Mouse (Mus musculus): Measurements from ENCODE around the gene Acap3. TPM values are rescaled to one million over a fixed set of nuclear protein-coding genes. Genes with fewer than 3 reads are reported as not detected.

Gene Acap3
- polyA plus RNA-seq, 1 experiment from 2014 or later, result 15.5 TPM

- ATAC-seq (ENCODE audit: low FRiP score, low TSS enrichment), result no peak
- WGBS, result 74% methylated on average over 2 of the region's 2 CpGs
Observed at GRCm38 (mm10) chr4:155851951-155852411, 39.6 kb upstream of the Acap3 start.

GRCm38 (mm10) chr4:155853421-155853820 is 38.2 kb upstream of the Acap3 start:
- ATAC-seq (ENCODE audit: low FRiP score, low TSS enrichment), result no peak
- peaks cover 8% of the 10 kb centered on the region for H3K4me1 ChIP-seq (ENCODE audit: control insufficient read depth, insufficient read depth, low read length)
- 88% methylated on average over 9 of the region's 9 CpGs for WGBS
- no peak overlapping the region for H3K4me3 ChIP-seq (ENCODE audit: low read length)
- H3K9ac ChIP-seq (ENCODE audit: low read depth, low read length), result no peak overlapping the region
- no peaks in the 10 kb centered on the region for H3K27me3 ChIP-seq (ENCODE audit: control insufficient read depth, insufficient read depth, low read length)
- no peaks in the 10 kb centered on the region for H3K9me3 ChIP-seq (ENCODE audit: control insufficient read depth, low read length)
- H3K36me3 ChIP-seq (ENCODE audit: control insufficient read depth, insufficient read depth, low read length), result peaks cover 37% of the 10 kb centered on the region
- no peak overlapping the region for H3K4me2 ChIP-seq (replicated peaks; ENCODE audit: low read depth, low read length)
- H3K27ac ChIP-seq (ENCODE audit: low read depth, low read length), result no peak overlapping the region

More at GRCm38 (mm10) chr4:155851951-155852411, 39.6 kb upstream of the Acap3 start:
- Histone ChIP-seq H3K4me1 (ENCODE audit: control insufficient read depth, insufficient read depth, low read length) (peaks cover 13% of the 10 kb centered on the region), H3K36me3 (ENCODE audit: control insufficient read depth, insufficient read depth, low read length) (peaks cover 26% of the 10 kb centered on the region), H3K9ac (ENCODE audit: low read depth, low read length) (no peak overlapping the region), H3K4me3 (ENCODE audit: low read length) (no peak overlapping the region), H3K9me3 (ENCODE audit: control insufficient read depth, low read length) (no peaks in the 10 kb centered on the region), H3K27ac (ENCODE audit: low read depth, low read length) (no peak overlapping the region), H3K4me2 (replicated peaks; ENCODE audit: low read depth, low read length) (no peak overlapping the region), H3K27me3 (ENCODE audit: control insufficient read depth, insufficient read depth, low read length) (no peaks in the 10 kb centered on the region)

GRCm38 (mm10) chr4:155854991-155855390 is 36.6 kb upstream of the Acap3 start:
- no peaks in the 10 kb centered on the region for H3K4me1 ChIP-seq (ENCODE audit: control insufficient read depth, insufficient read depth, low read length)
- no peak overlapping the region for H3K27ac ChIP-seq (ENCODE audit: low read depth, low read length)
- H3K4me3 ChIP-seq (ENCODE audit: low read length), result no peak overlapping the region
- no peaks in the 10 kb centered on the region for H3K27me3 ChIP-seq (ENCODE audit: control insufficient read depth, insufficient read depth, low read length)
- no peaks in the 10 kb centered on the region for H3K9me3 ChIP-seq (ENCODE audit: control insufficient read depth, low read length)
- H3K9ac ChIP-seq (ENCODE audit: low read depth, low read length), result no peak overlapping the region
- peaks cover 45% of the 10 kb centered on the region for H3K36me3 ChIP-seq (ENCODE audit: control insufficient read depth, insufficient read depth, low read length)
- 94% methylated on average over 12 of the region's 12 CpGs for WGBS
- H3K4me2 ChIP-seq (replicated peaks; ENCODE audit: low read depth, low read length), result no peak overlapping the region
- no peak for ATAC-seq (ENCODE audit: low FRiP score, low TSS enrichment)

GRCm38 (mm10) chr4:155856071-155856470 is 35.6 kb upstream of the Acap3 start:
- ATAC-seq (ENCODE audit: low FRiP score, low TSS enrichment), result no peak
- WGBS, result 96% methylated on average over 12 of the region's 12 CpGs
- peaks cover 45% of the 10 kb centered on the region for H3K36me3 ChIP-seq (ENCODE audit: control insufficient read depth, insufficient read depth, low read length)
- no peak overlapping the region for H3K9ac ChIP-seq (ENCODE audit: low read depth, low read length)
- no peak overlapping the region for H3K4me2 ChIP-seq (replicated peaks; ENCODE audit: low read depth, low read length)
- no peaks in the 10 kb centered on the region for H3K4me1 ChIP-seq (ENCODE audit: control insufficient read depth, insufficient read depth, low read length)
- H3K27ac ChIP-seq (ENCODE audit: low read depth, low read length), result no peak overlapping the region
- H3K27me3 ChIP-seq (ENCODE audit: control insufficient read depth, insufficient read depth, low read length), result no peaks in the 10 kb centered on the region
- no peaks in the 10 kb centered on the region for H3K9me3 ChIP-seq (ENCODE audit: control insufficient read depth, low read length)
- no peak overlapping the region for H3K4me3 ChIP-seq (ENCODE audit: low read length)

GRCm38 (mm10) chr4:155856881-155857280 is 34.7 kb upstream of the Acap3 start:
- ATAC-seq (ENCODE audit: low FRiP score, low TSS enrichment), result no peak
- no peak overlapping the region for H3K27ac ChIP-seq (ENCODE audit: low read depth, low read length)
- H3K4me3 ChIP-seq (ENCODE audit: low read length), result no peak overlapping the region
- no peaks in the 10 kb centered on the region for H3K27me3 ChIP-seq (ENCODE audit: control insufficient read depth, insufficient read depth, low read length)
- H3K9ac ChIP-seq (ENCODE audit: low read depth, low read length), result no peak overlapping the region
- H3K36me3 ChIP-seq (ENCODE audit: control insufficient read depth, insufficient read depth, low read length), result peaks cover 45% of the 10 kb centered on the region
- H3K4me1 ChIP-seq (ENCODE audit: control insufficient read depth, insufficient read depth, low read length), result no peaks in the 10 kb centered on the region
- WGBS, result 80% methylated on average over 3 of the region's 3 CpGs
- H3K9me3 ChIP-seq (ENCODE audit: control insufficient read depth, low read length), result no peaks in the 10 kb centered on the region
- no peak overlapping the region for H3K4me2 ChIP-seq (replicated peaks; ENCODE audit: low read depth, low read length)

GRCm38 (mm10) chr4:155859318-155859717 is 32.3 kb upstream of the Acap3 start:
- H3K27ac ChIP-seq (ENCODE audit: low read depth, low read length), result no peak overlapping the region
- H3K4me2 ChIP-seq (replicated peaks; ENCODE audit: low read depth, low read length), result no peak overlapping the region
- ATAC-seq (ENCODE audit: low FRiP score, low TSS enrichment), result peak; percentile 74
- H3K36me3 ChIP-seq (ENCODE audit: control insufficient read depth, insufficient read depth, low read length), result peaks cover 44% of the 10 kb centered on the region
- H3K9ac ChIP-seq (ENCODE audit: low read depth, low read length), result no peak overlapping the region
- WGBS, result 13% methylated on average over 13 of the region's 13 CpGs
- no peaks in the 10 kb centered on the region for H3K9me3 ChIP-seq (ENCODE audit: control insufficient read depth, low read length)
- H3K27me3 ChIP-seq (ENCODE audit: control insufficient read depth, insufficient read depth, low read length), result no peaks in the 10 kb centered on the region
- no peak overlapping the region for H3K4me3 ChIP-seq (ENCODE audit: low read length)
- H3K4me1 ChIP-seq (ENCODE audit: control insufficient read depth, insufficient read depth, low read length), result no peaks in the 10 kb centered on the region

- no peak overlapping the region for H3K4me3 ChIP-seq (ENCODE audit: low read length)
Observed at GRCm38 (mm10) chr4:155861787-155862186, 29.8 kb upstream of the Acap3 start.

GRCm38 (mm10) chr4:155863001-155863400 is 28.6 kb upstream of the Acap3 start, which contains the start of gene Tas1r3:
Gene Tas1r3 (minus strand): TSS chr4:155863362.
- Histone ChIP-seq H3K36me3 (ENCODE audit: control insufficient read depth, insufficient read depth, low read length) (peaks cover 36% of the 10 kb centered on the region), H3K4me2 (replicated peaks; ENCODE audit: low read depth, low read length) (no peak within 1 kb of the TSS), H3K4me3 (ENCODE audit: low read length) (no peak within 1 kb of the TSS), H3K27ac (ENCODE audit: low read depth, low read length) (no peak within 1 kb of the TSS), H3K4me1 (ENCODE audit: control insufficient read depth, insufficient read depth, low read length) (no peaks in the 10 kb centered on the region), H3K9ac (ENCODE audit: low read depth, low read length) (no peak within 1 kb of the TSS), H3K27me3 (ENCODE audit: control insufficient read depth, insufficient read depth, low read length) (no peaks in the 10 kb centered on the region), H3K9me3 (ENCODE audit: control insufficient read depth, low read length) (no peaks in the 10 kb centered on the region)
- 81% methylated on average over 5 of the region's 5 CpGs for WGBS
- no peak for ATAC-seq (ENCODE audit: low FRiP score, low TSS enrichment)

More at GRCm38 (mm10) chr4:155861787-155862186, 29.8 kb upstream of the Acap3 start:
- no peak for ATAC-seq (ENCODE audit: low FRiP score, low TSS enrichment)
- Histone ChIP-seq H3K36me3 (ENCODE audit: control insufficient read depth, insufficient read depth, low read length) (peaks cover 41% of the 10 kb centered on the region), H3K9me3 (ENCODE audit: control insufficient read depth, low read length) (no peaks in the 10 kb centered on the region), H3K4me2 (replicated peaks; ENCODE audit: low read depth, low read length) (no peak overlapping the region), H3K27me3 (ENCODE audit: control insufficient read depth, insufficient read depth, low read length) (no peaks in the 10 kb centered on the region), H3K27ac (ENCODE audit: low read depth, low read length) (no peak overlapping the region), H3K4me1 (ENCODE audit: control insufficient read depth, insufficient read depth, low read length) (no peaks in the 10 kb centered on the region), H3K9ac (ENCODE audit: low read depth, low read length) (no peak overlapping the region)
- WGBS, result 89% methylated on average over 7 of the region's 7 CpGs

- Histone ChIP-seq H3K9ac (ENCODE audit: low read depth, low read length) (peak overlapping the region; percentile 83), H3K4me3 (ENCODE audit: low read length) (peak overlapping the region; percentile 73), H3K36me3 (ENCODE audit: control insufficient read depth, insufficient read depth, low read length) (peaks cover 40% of the 10 kb centered on the region), H3K9me3 (ENCODE audit: control insufficient read depth, low read length) (no peaks in the 10 kb centered on the region), H3K27me3 (ENCODE audit: control insufficient read depth, insufficient read depth, low read length) (no peaks in the 10 kb centered on the region), H3K4me1 (ENCODE audit: control insufficient read depth, insufficient read depth, low read length) (peaks cover 5% of the 10 kb centered on the region), H3K27ac (ENCODE audit: low read depth, low read length) (no peak overlapping the region), H3K4me2 (replicated peaks; ENCODE audit: low read depth, low read length) (peak overlapping the region; percentile 86)
- peak; percentile 61 for ATAC-seq (ENCODE audit: low FRiP score, low TSS enrichment)
- WGBS, result 7% methylated on average over 22 of the region's 22 CpGs
Observed at GRCm38 (mm10) chr4:155868614-155869298, 22.9 kb upstream of the Acap3 start.

All from kidney, embryonic 14.5 days (tissue).